Mouse (Mus musculus) testis, adult 2 months (tissue): ENCODE data around the gene Acin1.

Experiments
- CTCF ChIP-seq: fragments of 200-500 bp; IDR thresholded peaks from 2 replicates; pipeline ENCODE4 v1.5.1; 2012; ENCODE audit warnings: low read depth, mild to moderate bottlenecking, inconsistent platforms, low read length, moderate library complexity; ENCODE audit not compliant: control insufficient read depth, insufficient read depth, insufficient replicate concordance
- POLR2A ChIP-seq: fragments of 200-500 bp; IDR thresholded peaks from 2 replicates; pipeline ENCODE4 v1.6.1; 2012; ENCODE audit warnings: low read depth, mild to moderate bottlenecking, inconsistent platforms, low read length, moderate library complexity; ENCODE audit not compliant: control insufficient read depth

- no peak for TF ChIP-seq CTCF
- no peak for TF ChIP-seq POLR2A
Observed at GRCm38 (mm10) chr14:54624976-54625375, 61.8 kb downstream of the Acin1 start.
